Mouse (Mus musculus) CH12.LX (cell line): Measurements from ENCODE around the gene Smarca4. TPM values are rescaled to one million over a fixed set of nuclear protein-coding genes. Genes with fewer than 3 reads are reported as not detected.

ENCODE experiments used
- DNase-seq: peaks from one replicate; pipeline ENCODE4 v3.0.0-alpha.2; 2013; ENCODE audit errors: extremely low read depth
- H3K27ac ChIP-seq: 2 replicates; pipeline ENCODE4 v1.5.1; 2012; ENCODE audit warnings: low read depth, mild to moderate bottlenecking, control low read depth, moderate library complexity; ENCODE audit not compliant: insufficient read depth
- H3K27me3 ChIP-seq: replicated peaks from 2 replicates; pipeline ENCODE3; 2012; ENCODE audit warnings: inconsistent platforms
- H3K36me3 ChIP-seq, 2 experiments: replicated peaks in 1 of 2; 2 replicates each; pipeline versions ENCODE3 to v1.6.1; 2012; ENCODE audit warnings: inconsistent platforms in 1 of 2, low read length in 1 of 2, mild to moderate bottlenecking in 1 of 2, mixed read lengths in 1 of 2, moderate library complexity in 1 of 2; ENCODE audit not compliant: control insufficient read depth in 1 of 2, insufficient read depth in 1 of 2
- H3K4me1 ChIP-seq, 2 experiments: 2 replicates each; pipeline ENCODE4 v1.6.1; 2012; ENCODE audit warnings: inconsistent platforms in 1 of 2, moderate library complexity in 1 of 2; ENCODE audit not compliant: insufficient read depth in 2 of 2, control insufficient read depth in 1 of 2
- H3K4me2 ChIP-seq: 2 replicates; pipeline ENCODE4 v1.6.1; 2012; ENCODE audit warnings: low read depth, mild to moderate bottlenecking, control low read depth; ENCODE audit not compliant: poor library complexity, insufficient read depth, severe bottlenecking
- H3K4me3 ChIP-seq, 3 experiments: fragments of 150-350 bp in 1 of 3; sonication (generic) in 1 of 3; replicated peaks in 1 of 3; 2 replicates each; pipeline versions ENCODE3 to v1.5.1; 2011 to 2012; ENCODE audit warnings: low read depth in 2 of 3, low read length in 2 of 3, mild to moderate bottlenecking in 2 of 3, moderate library complexity in 2 of 3, control low read depth in 1 of 3, improper control_type of control experiment in 1 of 3, inconsistent platforms in 1 of 3, mixed read lengths in 1 of 3; ENCODE audit not compliant: poor library complexity in 1 of 3
- H3K79me2 ChIP-seq: replicated peaks from 2 replicates; pipeline ENCODE4 v1.6.1; 2012; ENCODE audit warnings: mild to moderate bottlenecking, moderate library complexity; ENCODE audit not compliant: control insufficient read depth, poor library complexity, insufficient read depth, severe bottlenecking; ENCODE audit errors: extremely low read depth
- H3K9ac ChIP-seq: 2 replicates; pipeline ENCODE4 v1.6.1; 2012; ENCODE audit warnings: low read depth, mild to moderate bottlenecking, control low read depth, moderate library complexity; ENCODE audit not compliant: insufficient read depth
- H3K9me3 ChIP-seq: replicated peaks from 2 replicates; pipeline ENCODE3; 2012; ENCODE audit warnings: low read length, inconsistent platforms, mixed read lengths
- CHD2 ChIP-seq: IDR thresholded peaks from 2 replicates; pipeline ENCODE4 v1.6.1; 2011; ENCODE audit warnings: low read length, improper control_type of control experiment
- CTCF ChIP-seq, 2 experiments: IDR thresholded peaks in 1 of 2; conservative IDR thresholded peaks in 1 of 2; 2 replicates each; pipeline ENCODE4 v1.5.1; 2011 to 2012; ENCODE audit warnings: low read depth in 2 of 2, low read length in 2 of 2, improper control_type of control experiment in 1 of 2, inconsistent platforms in 1 of 2, mild to moderate bottlenecking in 1 of 2, moderate library complexity in 1 of 2
- ELF1 ChIP-seq: IDR thresholded peaks from 2 replicates; pipeline ENCODE4 v1.6.1; 2014; ENCODE audit warnings: low read depth, mild to moderate bottlenecking, inconsistent platforms, low read length, improper control_type of control experiment
- GABPA ChIP-seq: IDR thresholded peaks from 2 replicates; pipeline ENCODE4 v1.6.1; 2012; ENCODE audit warnings: low read depth, low read length, improper control_type of control experiment, inconsistent platforms; ENCODE audit not compliant: insufficient replicate concordance
- HCFC1 ChIP-seq: IDR thresholded peaks from 2 replicates; pipeline ENCODE4 v1.6.1; 2012; ENCODE audit warnings: low read depth, mild to moderate bottlenecking, inconsistent platforms, low read length, improper control_type of control experiment
- IRF4 ChIP-seq: IDR thresholded peaks from 2 replicates; pipeline ENCODE4 v1.6.1; 2014; ENCODE audit warnings: low read depth, mild to moderate bottlenecking, inconsistent platforms, low read length, improper control_type of control experiment
- JUND ChIP-seq: conservative IDR thresholded peaks from 2 replicates; pipeline ENCODE4 v1.6.1; 2011; ENCODE audit warnings: low read depth, low read length, improper control_type of control experiment
- KAT2A ChIP-seq: IDR thresholded peaks from 2 replicates; pipeline ENCODE4 v1.6.1; 2012; ENCODE audit warnings: low read length, improper control_type of control experiment, inconsistent platforms; ENCODE audit not compliant: insufficient replicate concordance
- MAFK ChIP-seq: IDR thresholded peaks from 2 replicates; pipeline ENCODE4 v1.6.1; 2011; ENCODE audit warnings: low read length, improper control_type of control experiment; ENCODE audit not compliant: insufficient replicate concordance
- MAX ChIP-seq: IDR thresholded peaks from 2 replicates; pipeline ENCODE4 v1.6.1; 2011; ENCODE audit warnings: low read length, improper control_type of control experiment
- MXI1 ChIP-seq: IDR thresholded peaks from 2 replicates; pipeline ENCODE4 v1.6.1; 2011; ENCODE audit warnings: mild to moderate bottlenecking, low read depth, low read length, improper control_type of control experiment
- MYC ChIP-seq: IDR thresholded peaks from 2 replicates; pipeline ENCODE4 v1.6.1; 2011; ENCODE audit warnings: low read depth, mild to moderate bottlenecking, improper control_type of control experiment, low read length
- POLR2AphosphoS2 ChIP-seq: IDR thresholded peaks from 2 replicates; pipeline ENCODE4 v1.6.1; 2011; ENCODE audit warnings: low read depth, low read length, improper control_type of control experiment
- RAD21 ChIP-seq: IDR thresholded peaks from 2 replicates; pipeline ENCODE4 v1.6.1; 2011; ENCODE audit warnings: low read depth, mild to moderate bottlenecking, low read length, improper control_type of control experiment, moderate library complexity
- RCOR1 ChIP-seq: conservative IDR thresholded peaks from 2 replicates; pipeline ENCODE4 v1.6.1; 2012; ENCODE audit warnings: low read depth, mild to moderate bottlenecking, inconsistent platforms, low read length, improper control_type of control experiment
- TBP ChIP-seq: conservative IDR thresholded peaks from 2 replicates; pipeline ENCODE4 v1.6.1; 2011; ENCODE audit warnings: low read depth, low read length, improper control_type of control experiment
- UBTF ChIP-seq: IDR thresholded peaks from 2 replicates; pipeline ENCODE4 v1.6.1; 2012; ENCODE audit warnings: low read depth, mild to moderate bottlenecking, inconsistent platforms, low read length, improper control_type of control experiment, moderate library complexity
- USF2 ChIP-seq: conservative IDR thresholded peaks from 2 replicates; pipeline ENCODE4 v1.6.1; 2011; ENCODE audit warnings: low read depth, low read length, improper control_type of control experiment
- ZMIZ1 ChIP-seq: IDR thresholded peaks from 2 replicates; pipeline ENCODE4 v1.6.1; 2012; ENCODE audit warnings: low read depth, mild to moderate bottlenecking, inconsistent platforms, low read length, improper control_type of control experiment
- dilution Hi-C: fragments of 300-500 bp; cut with MboI; formaldehyde crosslinking; loops from 2 replicates; pipeline ENCODE4 v1.14.3; 2020; ENCODE audit warnings: low sequenced_read_pairs; ENCODE audit not compliant: extremely low pct_unique_long_range_greater_than_20kb, extremely low pct_ligation_motif_present
- in situ Hi-C: fragments of 300-500 bp; cut with MboI; formaldehyde crosslinking; loops from 3 replicates; pipeline ENCODE4 v1.14.3; 2019; ENCODE audit warnings: low sequenced_read_pairs, low pct_ligation_motif_present, low pct_unique_long_range_greater_than_20kb, mixed read lengths
- polyA plus RNA-seq: library from polyadenylated mRNA; unstranded; fragments of >175 nt; gene quantifications from 2 replicates; pipeline ENCODE4 v1.2.1, GENCODE M21; 2012; ENCODE audit warnings: low read depth; ENCODE audit not compliant: insufficient read length
- total RNA-seq, 2 experiments: library from RNA; depleted of rRNA; stranded (reverse); fragments of 300-350 nt in 1 of 2; fragments of >200 nt in 1 of 2; gene quantifications; 2 replicates each; pipeline ENCODE4 v1.2.3; 2012 to 2014

The Smarca4 gene
- total and polyA plus RNA-seq, 3 experiments: 33.8 to 86.2 (median 74.3) TPM

DNA sequence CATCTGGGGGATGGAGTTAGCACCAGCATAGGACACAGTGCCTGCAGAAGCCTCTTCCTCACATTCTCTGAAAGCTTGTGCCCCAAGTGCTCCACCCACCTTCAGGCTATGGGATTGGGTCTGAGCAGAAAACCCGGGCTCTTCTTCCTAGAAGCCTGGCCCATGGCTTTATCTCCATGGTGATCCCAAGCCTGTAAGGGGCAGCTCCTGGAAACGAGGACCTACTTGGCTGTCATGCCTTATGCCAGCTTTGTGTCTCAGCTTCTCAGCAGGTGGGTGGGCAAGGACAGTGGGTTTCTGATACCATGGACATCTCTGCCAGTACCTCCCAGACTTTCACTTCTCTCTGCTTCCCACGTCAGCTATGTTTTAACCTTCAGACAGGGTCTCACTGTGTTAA lies 37.7 kb upstream of the Smarca4 start:
- no peaks in the 10 kb centered on the region for H3K79me2 ChIP-seq
- no peak overlapping the region for H3K4me2 ChIP-seq
- DNase-seq: no peak
- H3K27ac ChIP-seq: no peak overlapping the region
- H3K27me3 ChIP-seq: no peaks in the 10 kb centered on the region
- peaks cover 70 to 95% of the 10 kb centered on the region in 2 experiments for H3K36me3 ChIP-seq
- in situ Hi-C loops: no loop called here
- H3K9me3 ChIP-seq: no peaks in the 10 kb centered on the region
- TF ChIP-seq KAT2A: no peak
- no peak for TF ChIP-seq ELF1
- no peak for TF ChIP-seq GABPA
- TF ChIP-seq MAX: no peak
- TF ChIP-seq TBP: no peak
- H3K4me1 ChIP-seq: no peaks in the 10 kb centered on the region
- dilution Hi-C loops: no loop called here
- no peak overlapping the region for H3K9ac ChIP-seq
- H3K4me3 ChIP-seq: no peak overlapping the region

DNA sequence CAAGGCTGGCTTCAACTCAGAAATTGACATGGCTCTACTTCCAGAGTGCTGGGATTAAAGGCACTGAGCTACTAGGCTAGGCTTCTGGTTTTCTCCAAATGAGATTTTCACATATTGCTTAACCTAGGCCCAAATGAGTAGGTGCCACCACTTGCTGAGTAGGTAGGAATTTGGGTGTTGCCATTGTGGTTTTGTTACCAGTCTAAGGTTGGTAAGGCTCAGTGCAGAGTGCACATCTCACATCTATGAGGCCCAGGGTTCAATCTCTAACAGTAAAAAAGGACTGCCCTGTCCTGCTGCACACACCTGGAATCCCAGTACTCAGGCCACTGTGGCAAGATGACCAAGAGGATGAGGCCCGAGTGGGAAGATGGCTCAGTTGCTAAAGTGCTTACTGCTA lies 30.6 kb upstream of the Smarca4 start:
- Histone ChIP-seq H3K36me3 (peaks cover 82 to 100% of the 10 kb centered on the region in 2 experiments), H3K27me3 (no peaks in the 10 kb centered on the region), H3K9me3 (no peaks in the 10 kb centered on the region), H3K4me3 (no peak overlapping the region), H3K27ac (no peak overlapping the region), H3K9ac (no peak overlapping the region), H3K4me1 (peaks cover 4 to 26% of the 10 kb centered on the region in 2 experiments), H3K4me2 (no peak overlapping the region), H3K79me2 (no peaks in the 10 kb centered on the region)
- TF ChIP-seq UBTF (no peak), HCFC1 (no peak), MAFK (no peak), MAX (no peak), MYC (no peak), RAD21 (no peak), CTCF (conservative IDR thresholded peaks at IDR 0.05 in 1 of 2, IDR thresholded peaks at IDR 0.05 in 1 of 2; ENCODE audit: low read depth in 2 of 2, low read length in 2 of 2) (no peak), USF2 (no peak), MXI1 (no peak), IRF4 (no peak), JUND (no peak), RCOR1 (no peak), TBP (no peak), POLR2AphosphoS2 (no peak), ZMIZ1 (no peak), CHD2 (no peak)
- DNase-seq: no peak
- in situ Hi-C loops: no loop called here
- dilution Hi-C loops: no loop called here
